Mouse (Mus musculus): ENCODE measurements around the gene Vps4b.

GRCm38 (mm10) chr1:106799406-106799805, 2.9 kb upstream of the Vps4b start:
- no peak for TF ChIP-seq CTCF (IDR thresholded peaks at IDR 0.05; ENCODE audit: low read depth)
- no peak for TF ChIP-seq EP300 (IDR thresholded peaks at IDR 0.05; ENCODE audit: low read depth)
